Mouse (Mus musculus): ENCODE data around the gene Mepe. TPM values are rescaled to one million over a fixed set of nuclear protein-coding genes. Genes with fewer than 3 reads are reported as not detected.

The Mepe gene
- not detected for polyA plus RNA-seq (2017; shearing (Covaris generic))

GRCm38 (mm10) chr5:104325029-104325428 is at the start of gene Mepe:
TSS of gene Mepe (plus strand) at chr5:104325329.

GRCm38 (mm10) chr5:104298994-104299393 is 26.1 kb upstream of the Mepe start, which contains the start of gene Ibsp:
TSS of gene Ibsp (plus strand) at chr5:104299171.

Other genes starting within 250 kb of the Mepe start
- not detected for gene Gm17660, start 247.7 kb upstream of the Mepe start, polyA plus RNA-seq (2017; shearing (Covaris generic))
- not detected for gene Sparcl1, start 211.6 kb upstream of the Mepe start, polyA plus RNA-seq (2017; shearing (Covaris generic))
- not detected for gene Dspp, start 154.6 kb upstream of the Mepe start, polyA plus RNA-seq (2017; shearing (Covaris generic))
- gene Dmp1, start 122.7 kb upstream of the Mepe start, polyA plus RNA-seq (2017; shearing (Covaris generic)) = not detected
- gene Ibsp, start 26.2 kb upstream of the Mepe start, polyA plus RNA-seq (2017; shearing (Covaris generic)) = not detected
- gene Spp1, start 109.8 kb downstream of the Mepe start, polyA plus RNA-seq (2017; shearing (Covaris generic)) = not detected
- gene Pkd2, start 134.1 kb downstream of the Mepe start, polyA plus RNA-seq (2017; shearing (Covaris generic)) = 0.19 TPM
- gene BC005561, start 183.0 kb downstream of the Mepe start, polyA plus RNA-seq (2017; shearing (Covaris generic)) = 14.6 TPM